Mouse (Mus musculus): ENCODE measurements around the gene Sult2b1. TPM values are rescaled to one million over a fixed set of nuclear protein-coding genes. Genes with fewer than 3 reads are reported as not detected.
A peak's percentile ranks its signal among the peaks of the same experiment; 100 is the strongest.

Sult2b1 gene
- total and polyA plus RNA-seq, 2 experiments from 2014 or later, result 0.23 TPM; not detected in 1

- WGBS, result 3% methylated on average over 35 of the region's 36 CpGs
- peak within 1 kb of the TSS; percentile 44 for H3K4me3 ChIP-seq (ENCODE audit: low read depth, low read length)
- no peaks in the 10 kb centered on the region for H3K9me3 ChIP-seq (replicated peaks; ENCODE audit: control insufficient read depth, low read length)
- DNase-seq (ENCODE audit: low spot score) (no peak), ATAC-seq (ENCODE audit: insufficient read depth, low read depth) (no peak)
- peak within 1 kb of the TSS; percentile 63 for H3K4me2 ChIP-seq (ENCODE audit: low read depth, low read length)
- no peaks in the 10 kb centered on the region for H3K36me3 ChIP-seq (replicated peaks; ENCODE audit: control insufficient read depth, insufficient read depth, low read length)
- H3K9ac ChIP-seq (replicated peaks; ENCODE audit: low read depth, low read length), result peak within 1 kb of the TSS; percentile 43; the same call in 1 of the 2 replicates
- H3K4me1 ChIP-seq (ENCODE audit: control insufficient read depth, insufficient read depth), result peaks cover 19% of the 10 kb centered on the region
- TF ChIP-seq EP300 (IDR thresholded peaks at IDR 0.05; ENCODE audit: low read depth), result no peak
- TF ChIP-seq CTCF (IDR thresholded peaks at IDR 0.05; ENCODE audit: low read depth), result no peak
- H3K27me3 ChIP-seq (ENCODE audit: control insufficient read depth, insufficient read depth, low read length), result peaks cover 24% of the 10 kb centered on the region
- H3K27ac ChIP-seq (ENCODE audit: low read depth), result no peak within 1 kb of the TSS
Observed at GRCm38 (mm10) chr7:45699523-45700141, 84.8 kb downstream of the Sult2b1 start, which contains the start of gene Car11. Gene Car11 (plus strand): TSS chr7:45699843.

- H3K9me3 ChIP-seq (replicated peaks; ENCODE audit: control insufficient read depth, low read length), result no peaks in the 10 kb centered on the region
- WGBS, result 70% methylated on average over 7 of the region's 7 CpGs
- H3K36me3 ChIP-seq (replicated peaks; ENCODE audit: control insufficient read depth, insufficient read depth, low read length), result no peaks in the 10 kb centered on the region
- no peak overlapping the region for H3K9ac ChIP-seq (replicated peaks; ENCODE audit: low read depth, low read length)
- H3K4me2 ChIP-seq (ENCODE audit: low read depth, low read length), result no peak overlapping the region
- no peak for DNase-seq (ENCODE audit: low spot score)
- H3K27me3 ChIP-seq (ENCODE audit: control insufficient read depth, insufficient read depth, low read length), result peaks cover 24% of the 10 kb centered on the region
- ATAC-seq (ENCODE audit: insufficient read depth, low read depth), result no peak
- H3K27ac ChIP-seq (ENCODE audit: low read depth), result no peak overlapping the region
- H3K4me3 ChIP-seq (ENCODE audit: low read depth, low read length), result no peak overlapping the region
- peaks cover 11% of the 10 kb centered on the region for H3K4me1 ChIP-seq (ENCODE audit: control insufficient read depth, insufficient read depth)
- no peak for TF ChIP-seq CTCF (IDR thresholded peaks at IDR 0.05; ENCODE audit: low read depth)
- no peak for TF ChIP-seq EP300 (IDR thresholded peaks at IDR 0.05; ENCODE audit: low read depth)
Observed at GRCm38 (mm10) chr7:45697894-45698293, 86.6 kb downstream of the Sult2b1 start.

GRCm38 (mm10) chr7:45695098-45695497 is 89.4 kb downstream of the Sult2b1 start:
- Histone ChIP-seq H3K9ac (replicated peaks; ENCODE audit: low read depth, low read length) (no peak overlapping the region), H3K4me2 (ENCODE audit: low read depth, low read length) (no peak overlapping the region), H3K27me3 (ENCODE audit: control insufficient read depth, insufficient read depth, low read length) (peaks cover 19% of the 10 kb centered on the region), H3K27ac (ENCODE audit: low read depth) (no peak overlapping the region), H3K4me3 (ENCODE audit: low read depth, low read length) (no peak overlapping the region), H3K36me3 (replicated peaks; ENCODE audit: control insufficient read depth, insufficient read depth, low read length) (no peaks in the 10 kb centered on the region), H3K9me3 (replicated peaks; ENCODE audit: control insufficient read depth, low read length) (no peaks in the 10 kb centered on the region), H3K4me1 (ENCODE audit: control insufficient read depth, insufficient read depth) (peaks cover 16% of the 10 kb centered on the region)
- DNase-seq (ENCODE audit: low spot score), result no peak
- no peak for ATAC-seq (ENCODE audit: insufficient read depth, low read depth)
- TF ChIP-seq CTCF (IDR thresholded peaks at IDR 0.05; ENCODE audit: low read depth) (no peak), EP300 (IDR thresholded peaks at IDR 0.05; ENCODE audit: low read depth) (no peak)
- WGBS, result 30% methylated on average over 6 of the region's 6 CpGs

- no peak within 1 kb of the TSS for H3K27ac ChIP-seq (ENCODE audit: low read depth)
- no peak within 1 kb of the TSS for H3K9ac ChIP-seq (replicated peaks; ENCODE audit: low read depth, low read length)
- no peak within 1 kb of the TSS for H3K4me2 ChIP-seq (ENCODE audit: low read depth, low read length)
- no peaks in the 10 kb centered on the region for H3K9me3 ChIP-seq (replicated peaks; ENCODE audit: control insufficient read depth, low read length)
- H3K4me1 ChIP-seq (ENCODE audit: control insufficient read depth, insufficient read depth), result peaks cover 20% of the 10 kb centered on the region; the same call in 1 of the 2 replicates
- TF ChIP-seq CTCF (IDR thresholded peaks at IDR 0.05; ENCODE audit: low read depth), result no peak
- no peak for ATAC-seq (ENCODE audit: insufficient read depth, low read depth)
- WGBS, result 86% methylated on average over 50 of the region's 50 CpGs
- DNase-seq (ENCODE audit: low spot score), result no peak
- H3K36me3 ChIP-seq (replicated peaks; ENCODE audit: control insufficient read depth, insufficient read depth, low read length), result no peaks in the 10 kb centered on the region
- no peak within 1 kb of the TSS for H3K4me3 ChIP-seq (ENCODE audit: low read depth, low read length)
- H3K27me3 ChIP-seq (ENCODE audit: control insufficient read depth, insufficient read depth, low read length), result peaks cover 9% of the 10 kb centered on the region
Observed at GRCm38 (mm10) chr7:45693921-45694591, 90.4 kb downstream of the Sult2b1 start, which contains the start of gene Sec1. Gene Sec1 (minus strand): TSS chr7:45694402.

GRCm38 (mm10) chr7:45692364-45692763 is 92.1 kb downstream of the Sult2b1 start:
- Histone ChIP-seq H3K27ac (ENCODE audit: low read depth) (no peak overlapping the region), H3K4me3 (ENCODE audit: low read depth, low read length) (no peak overlapping the region), H3K9ac (replicated peaks; ENCODE audit: low read depth, low read length) (no peak overlapping the region), H3K4me2 (ENCODE audit: low read depth, low read length) (no peak overlapping the region), H3K9me3 (replicated peaks; ENCODE audit: control insufficient read depth, low read length) (no peaks in the 10 kb centered on the region), H3K36me3 (replicated peaks; ENCODE audit: control insufficient read depth, insufficient read depth, low read length) (no peaks in the 10 kb centered on the region), H3K27me3 (ENCODE audit: control insufficient read depth, insufficient read depth, low read length) (no peaks in the 10 kb centered on the region), H3K4me1 (ENCODE audit: control insufficient read depth, insufficient read depth) (peaks cover 20% of the 10 kb centered on the region; the same call in 1 of the 2 replicates)
- WGBS, result 81% methylated on average over 2 of the region's 2 CpGs
- DNase-seq (ENCODE audit: low spot score) (no peak), ATAC-seq (ENCODE audit: insufficient read depth, low read depth) (no peak)
- no peak for TF ChIP-seq CTCF (IDR thresholded peaks at IDR 0.05; ENCODE audit: low read depth)
- TF ChIP-seq EP300 (IDR thresholded peaks at IDR 0.05; ENCODE audit: low read depth), result no peak

All from heart, postnatal 0 days (tissue).